Mouse (Mus musculus) G1E-ER4 (cell line): ENCODE results near the gene Tmem189. TPM values are rescaled to one million over a fixed set of nuclear protein-coding genes. Genes with fewer than 3 reads are reported as not detected.

Experiments used
- GATA1 ChIP-seq: IDR thresholded peaks from one replicate; pipeline ENCODE4 v1.8.0; 2012; ENCODE audit warnings: low read length, inconsistent platforms
- polyA plus RNA-seq: library from polyadenylated mRNA; stranded (reverse); fragments of >175 nt; gene quantifications from 2 replicates; pipeline ENCODE4 v1.2.3, GENCODE M21; 2012

Tmem189 gene
- polyA plus RNA-seq, 1 experiment: 47.2 TPM

DNA sequence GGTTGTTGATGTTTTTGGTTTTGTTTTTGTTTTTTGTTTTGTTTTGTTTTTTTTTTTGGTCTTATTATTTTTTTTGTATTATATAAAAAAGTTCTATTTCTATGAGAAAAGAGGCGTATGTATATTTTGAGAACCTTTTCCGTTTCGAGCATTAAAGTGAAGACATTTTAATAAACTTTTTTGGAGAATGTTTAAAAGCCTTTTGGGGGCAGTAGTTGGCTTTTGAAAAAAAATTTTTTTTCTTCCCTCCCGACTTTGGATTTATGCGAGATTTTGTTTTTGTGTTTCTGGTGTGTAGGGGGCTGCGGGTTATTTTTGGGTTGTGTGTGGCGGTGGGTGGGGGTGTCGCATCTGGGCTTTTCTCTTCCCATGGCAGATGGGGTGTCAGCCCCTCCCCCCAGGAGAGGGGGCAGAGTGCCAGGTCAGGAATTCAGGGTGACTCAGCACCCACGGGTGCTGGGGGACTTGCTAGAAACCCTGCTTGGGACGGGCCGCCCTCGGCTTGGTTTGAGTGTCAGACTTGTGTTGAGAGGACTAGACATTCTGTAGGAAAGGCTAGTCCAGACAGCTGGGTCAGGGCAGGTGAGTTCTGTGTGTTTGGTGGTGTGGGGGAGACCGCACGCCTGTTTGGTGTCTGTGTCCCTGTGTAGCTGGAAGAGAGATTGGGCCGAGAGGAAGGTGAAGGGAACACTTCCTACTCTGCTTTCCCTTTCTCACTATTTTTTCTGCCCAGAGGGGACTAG, 768 bp upstream of the Tmem189 start:
- TF ChIP-seq GATA1: no peak

DNA sequence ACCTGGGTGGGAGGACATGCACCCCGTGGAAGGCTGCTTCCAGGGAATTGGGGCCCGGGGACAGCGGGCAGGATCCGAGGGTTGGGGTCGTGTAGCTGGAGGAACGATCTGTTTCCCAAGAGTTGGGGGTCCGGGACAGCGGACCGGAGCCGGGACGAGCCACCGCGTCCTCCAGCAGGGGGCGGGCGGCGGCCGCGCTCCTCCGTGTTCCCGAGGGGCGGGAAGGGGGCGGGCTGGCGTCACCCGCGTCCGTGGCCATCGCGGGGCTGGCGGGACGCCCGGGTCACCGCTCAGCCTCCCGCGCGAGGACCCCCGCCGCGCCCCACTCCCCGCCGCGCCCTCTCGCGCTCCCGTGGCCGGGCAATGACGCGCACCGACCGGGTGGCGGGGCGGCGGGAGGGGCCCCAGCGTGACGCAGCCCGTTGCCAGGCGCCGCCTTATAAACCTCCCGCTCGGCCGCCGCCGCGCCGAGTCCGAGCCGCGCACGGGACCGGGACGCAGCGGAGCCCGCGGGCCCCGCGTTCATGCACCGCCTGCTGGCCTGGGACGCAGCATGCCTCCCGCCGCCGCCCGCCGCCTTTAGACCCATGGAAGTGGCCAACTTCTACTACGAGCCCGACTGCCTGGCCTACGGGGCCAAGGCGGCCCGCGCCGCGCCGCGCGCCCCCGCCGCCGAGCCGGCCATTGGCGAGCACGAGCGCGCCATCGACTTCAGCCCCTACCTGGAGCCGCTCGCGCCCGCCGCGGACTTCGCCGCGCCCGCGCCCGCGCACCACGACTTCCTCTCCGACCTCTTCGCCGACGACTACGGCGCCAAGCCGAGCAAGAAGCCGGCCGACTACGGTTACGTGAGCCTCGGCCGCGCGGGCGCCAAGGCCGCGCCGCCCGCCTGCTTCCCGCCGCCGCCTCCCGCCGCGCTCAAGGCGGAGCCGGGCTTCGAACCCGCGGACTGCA, 847 bp downstream of the Tmem189 start, which contains the start of gene Cebpb:
TSS of gene Cebpb (plus strand) at position 418 of the 954 bp plus-strand sequence.
- no peak for TF ChIP-seq GATA1

DNA sequence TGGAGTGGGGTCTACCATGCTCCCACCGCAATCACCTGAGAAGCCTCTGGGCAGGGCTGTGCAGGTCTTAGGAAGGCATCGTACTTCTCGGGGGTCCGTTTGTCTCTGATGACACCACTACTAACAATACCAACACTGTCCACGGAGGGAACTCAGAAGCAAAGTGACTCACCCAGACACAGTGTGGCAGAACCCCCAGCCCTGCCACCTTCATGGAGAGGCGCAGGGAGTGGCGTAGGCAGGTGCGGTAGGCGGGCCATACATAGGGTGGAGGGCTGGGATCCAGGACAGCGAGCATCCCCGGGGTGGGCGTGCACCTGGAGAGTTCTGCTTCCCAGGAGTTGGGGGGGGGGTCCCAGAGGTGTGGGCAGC, 1.5 kb downstream of the Tmem189 start:
- TF ChIP-seq GATA1: no peak

DNA sequence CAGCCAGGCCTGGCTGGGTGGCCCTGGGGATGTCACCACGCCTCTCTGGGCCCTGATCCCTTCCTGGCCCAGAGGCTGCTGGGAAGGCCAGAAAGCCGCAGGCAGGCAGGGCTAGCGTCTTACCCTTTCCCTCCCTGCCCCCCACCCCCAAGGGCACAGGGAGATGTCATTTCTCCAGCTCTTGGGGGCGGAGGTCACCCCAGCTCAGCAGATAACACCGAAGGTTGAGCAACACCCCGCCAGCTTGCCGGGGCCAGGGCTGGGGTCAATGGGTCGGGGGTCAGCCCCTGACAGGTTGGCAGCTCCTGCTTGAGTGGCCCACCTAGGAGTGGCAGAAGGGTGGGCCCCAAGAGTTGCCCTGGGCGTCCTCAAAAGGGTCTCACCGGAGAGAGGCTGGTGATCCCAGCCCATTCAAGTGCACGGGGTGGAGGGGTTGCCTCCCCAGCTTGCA, 1.9 kb downstream of the Tmem189 start:
- no peak for TF ChIP-seq GATA1

DNA sequence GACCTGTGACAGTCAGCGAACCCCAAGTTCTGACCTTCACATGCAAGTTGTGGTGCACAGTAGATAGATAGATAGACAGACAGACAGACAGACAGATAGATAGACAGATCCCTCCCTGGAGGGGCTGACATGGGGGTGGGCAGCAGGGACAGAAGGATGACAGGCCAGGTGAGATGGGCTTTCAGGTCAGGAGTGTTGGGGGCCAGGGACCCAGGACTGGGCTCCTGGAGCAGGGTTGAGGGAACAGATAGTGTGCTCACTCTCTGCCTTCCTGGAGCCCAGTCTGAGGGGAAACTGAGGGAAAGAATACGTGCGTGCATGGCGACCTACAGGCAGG, 2.4 kb downstream of the Tmem189 start:
- TF ChIP-seq GATA1: no peak

DNA sequence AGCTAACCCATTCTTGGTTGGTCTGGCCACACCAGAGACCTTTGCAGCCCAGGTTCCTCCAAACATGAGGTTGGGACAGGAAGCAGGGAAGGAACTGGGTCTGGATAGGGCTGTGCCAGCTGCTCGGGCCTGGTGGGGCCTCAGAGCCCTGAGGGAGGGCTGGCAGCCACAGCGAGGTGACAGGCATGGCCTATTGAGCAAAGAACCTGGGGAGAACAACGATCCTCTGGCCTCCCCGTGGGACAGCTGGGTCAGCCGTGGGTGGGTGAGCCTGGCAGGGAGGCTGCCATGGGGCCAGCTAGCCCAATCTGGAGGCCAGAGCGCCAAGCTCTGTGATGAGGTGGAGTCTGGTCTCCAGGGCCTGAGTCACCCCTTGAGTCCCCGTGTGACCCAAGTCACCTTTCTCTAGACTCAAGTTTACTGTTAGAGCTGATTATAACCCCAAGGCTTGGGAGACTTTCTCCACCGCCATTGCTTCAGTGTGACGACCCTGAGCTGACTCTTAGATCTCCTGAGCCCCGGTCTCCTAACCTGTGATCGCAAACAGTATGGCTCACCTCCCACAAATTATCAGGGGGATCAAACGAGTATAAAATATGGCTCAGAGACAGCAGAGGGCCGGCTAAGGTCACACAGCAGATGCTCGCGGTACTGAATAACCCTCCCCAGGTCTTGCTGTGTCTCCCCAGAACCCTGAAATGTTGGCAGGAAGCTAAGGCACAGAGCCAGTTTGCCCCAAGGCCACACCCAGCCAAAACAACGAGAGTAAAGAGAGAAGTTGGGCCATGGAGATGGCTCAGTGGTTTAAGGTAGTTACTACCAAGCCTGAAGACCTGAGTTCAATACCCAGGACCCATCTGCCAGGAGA, 3.0 kb downstream of the Tmem189 start:
- TF ChIP-seq GATA1: no peak

DNA sequence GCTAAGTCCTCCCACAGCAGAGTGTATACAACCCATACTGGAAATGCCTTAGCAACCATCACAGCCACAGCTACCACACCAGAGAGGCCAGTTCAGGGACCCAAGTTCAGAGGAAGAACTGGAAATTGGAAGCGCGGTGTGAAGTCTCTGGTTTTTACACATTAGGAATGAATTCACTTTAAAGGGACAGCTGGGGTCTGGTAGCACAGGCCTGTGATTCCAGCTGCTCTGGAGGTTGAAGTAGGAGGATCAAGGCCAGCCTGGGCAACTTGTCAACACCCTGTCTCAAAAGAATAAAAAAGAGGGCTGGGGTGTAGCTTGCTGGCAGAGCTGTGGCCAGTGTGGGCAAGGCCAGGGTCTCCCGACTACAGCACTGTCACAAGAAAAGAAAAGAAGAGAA, 3.8 kb downstream of the Tmem189 start:
- TF ChIP-seq GATA1: no peak

DNA sequence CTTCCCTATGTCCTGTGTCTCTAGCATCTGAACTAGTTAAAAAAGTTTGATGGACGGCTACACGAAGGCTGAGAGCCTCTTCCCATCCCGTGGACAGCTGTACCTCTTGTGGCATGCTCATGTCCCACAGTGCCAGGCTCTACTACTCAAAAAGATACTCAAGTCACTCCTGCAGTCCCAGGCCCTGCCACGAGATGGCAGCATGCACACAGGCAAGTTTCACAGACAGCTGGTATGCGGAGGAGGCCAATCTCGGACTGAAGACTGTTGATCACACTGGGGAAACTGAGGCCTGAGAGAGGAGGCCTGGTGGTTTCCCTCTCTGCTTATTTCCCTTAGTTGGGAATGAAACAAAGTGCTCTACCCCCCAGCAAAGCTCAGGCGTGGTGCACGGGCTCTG, 4.5 kb downstream of the Tmem189 start:
- TF ChIP-seq GATA1: no peak

DNA sequence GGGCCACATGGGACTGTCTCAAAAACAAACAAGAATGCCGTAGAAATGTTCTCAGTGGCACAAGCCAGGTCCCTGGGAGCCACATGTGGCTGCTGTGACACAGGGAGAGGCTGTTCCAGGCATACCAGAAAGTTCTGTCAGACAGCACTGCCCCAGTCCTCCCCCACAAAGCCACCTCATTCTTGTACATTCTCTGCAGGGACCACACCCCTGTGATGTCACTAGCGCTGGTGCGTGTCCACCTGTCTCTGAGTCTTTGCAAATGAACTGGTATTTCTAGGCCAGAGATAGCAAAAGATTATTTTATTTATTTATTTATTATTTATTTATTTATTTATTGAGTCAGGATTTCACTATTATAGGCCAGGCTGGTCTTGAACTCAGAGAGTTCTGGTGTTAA, 5.9 kb downstream of the Tmem189 start:
- no peak for TF ChIP-seq GATA1

DNA sequence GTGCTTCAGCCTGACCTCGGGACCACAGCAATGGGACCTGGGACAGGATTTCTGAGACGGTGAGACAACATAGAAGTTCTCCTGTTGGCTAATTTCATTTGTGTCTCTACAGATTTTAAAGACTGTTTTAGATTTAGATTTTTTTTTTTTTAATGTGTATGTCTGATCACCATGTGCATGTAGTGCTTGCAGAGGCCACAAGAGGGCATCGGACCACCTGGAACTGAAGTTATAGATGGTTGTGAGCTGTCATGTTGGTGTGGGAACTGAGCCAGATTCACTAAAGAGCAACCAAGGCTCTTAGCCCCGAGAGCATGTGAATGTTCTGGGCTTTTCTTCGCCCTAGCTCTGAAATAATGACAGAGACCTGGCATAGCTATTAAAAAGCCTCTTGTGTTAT, 9.0 kb downstream of the Tmem189 start:
- no peak for TF ChIP-seq GATA1

DNA sequence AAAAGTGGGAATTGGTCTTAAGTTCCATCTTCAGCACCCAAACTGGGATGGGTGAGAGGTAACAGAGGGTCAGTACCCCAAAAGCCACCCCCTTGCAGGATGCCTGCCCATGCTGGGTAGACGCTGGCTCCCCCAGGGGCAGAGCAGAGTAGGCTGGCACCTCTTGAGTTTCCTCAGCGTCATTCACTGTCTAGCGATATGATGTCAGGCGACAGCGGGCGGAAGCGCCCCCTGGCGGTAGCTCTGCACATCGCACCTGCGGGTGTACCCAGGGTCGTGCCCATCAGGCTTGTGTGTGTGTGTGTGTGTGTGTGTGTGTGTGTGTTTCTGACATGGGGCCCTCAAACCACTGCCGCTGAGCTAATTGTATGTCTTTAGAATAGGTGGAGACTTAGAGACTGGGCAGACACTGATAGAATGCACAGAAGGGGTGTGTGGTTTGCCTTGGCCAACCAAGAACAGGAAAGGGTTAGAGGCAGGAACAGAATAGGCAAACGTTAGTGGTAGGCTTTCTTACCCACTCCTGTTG, 9.7 kb downstream of the Tmem189 start:
- no peak for TF ChIP-seq GATA1

DNA sequence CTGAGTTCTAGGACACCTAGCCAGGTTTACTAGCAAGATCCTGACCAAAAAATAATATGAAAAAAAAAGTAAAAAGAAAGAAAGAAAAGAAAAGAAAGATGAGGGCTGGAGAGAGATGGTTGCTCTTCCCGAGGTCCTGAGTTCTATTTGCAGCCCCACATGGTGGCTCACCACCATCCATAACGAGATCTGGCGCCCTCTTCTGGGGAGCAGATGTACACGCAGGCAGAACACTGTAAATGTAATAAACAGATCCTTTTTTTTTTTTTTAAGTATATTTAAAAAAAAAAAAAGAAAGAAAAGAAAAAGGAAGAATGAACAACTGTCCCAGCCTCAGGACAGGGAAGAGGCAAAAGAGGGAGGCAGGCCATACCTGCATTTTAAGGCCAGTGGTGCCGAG, 11.0 kb downstream of the Tmem189 start:
- no peak for TF ChIP-seq GATA1

DNA sequence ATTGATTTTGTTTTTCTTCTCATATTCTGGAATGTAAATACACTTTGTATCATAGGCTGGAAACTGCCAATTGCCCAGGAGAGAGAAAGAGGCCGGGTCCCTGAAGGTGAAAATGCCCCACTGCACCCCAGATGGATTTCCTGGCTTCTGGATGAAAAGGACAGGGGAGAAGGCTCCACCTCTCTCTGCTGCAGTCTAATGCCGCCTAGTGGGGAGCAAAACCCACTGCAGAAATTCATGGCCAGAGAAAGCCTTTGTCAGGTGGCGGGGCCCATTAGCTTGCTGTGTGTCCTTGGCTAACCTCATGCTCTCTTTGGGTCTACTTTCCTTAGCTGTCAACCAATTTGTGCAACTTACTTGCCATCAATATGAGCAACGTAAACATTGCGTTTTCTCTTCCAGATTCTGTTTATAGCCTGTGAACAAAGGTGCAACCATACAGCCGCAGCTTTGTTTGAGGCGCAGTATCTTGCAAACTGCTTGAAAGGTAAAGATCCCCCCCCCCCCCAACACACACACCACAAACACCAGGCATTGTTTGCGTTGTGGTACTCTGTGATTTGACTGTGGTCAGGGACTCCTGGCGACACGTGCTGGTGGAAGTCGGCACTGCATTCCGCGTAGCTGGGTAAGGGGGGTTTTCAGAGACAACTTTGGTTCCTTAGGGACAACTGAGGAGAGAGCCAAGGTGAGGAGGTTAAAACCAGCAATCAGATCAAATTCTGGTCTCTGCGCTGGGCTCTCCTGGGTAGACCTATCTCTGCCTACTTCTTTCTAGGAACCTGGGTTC, 14.3 kb downstream of the Tmem189 start:
- no peak for TF ChIP-seq GATA1

DNA sequence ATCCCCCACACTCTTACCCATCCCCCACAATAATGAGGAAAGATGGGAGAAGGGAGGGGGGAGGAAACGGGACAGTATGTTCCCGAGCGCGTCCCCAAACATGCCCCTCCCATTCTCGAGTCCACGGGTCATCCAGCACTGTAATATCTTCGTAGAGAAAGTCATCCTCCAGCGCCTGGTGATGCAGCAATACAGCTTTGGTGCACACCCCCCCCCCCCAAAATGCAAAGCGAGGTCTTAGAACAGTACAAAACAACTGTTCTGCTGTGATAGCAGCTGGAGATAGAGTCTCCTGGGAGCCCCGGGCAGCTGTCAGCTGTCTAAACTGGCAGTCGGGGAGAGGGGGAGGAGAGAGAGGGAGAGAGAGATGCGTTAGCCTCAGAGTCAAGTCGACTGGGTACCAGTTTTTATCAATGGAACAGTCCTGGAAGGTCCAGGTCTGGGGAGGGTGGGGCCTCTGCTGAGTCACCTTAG, 17.4 kb downstream of the Tmem189 start:
- TF ChIP-seq GATA1: peak; percentile 5
